Comparison of ENCODE assay signal across 10 mouse cellular contexts in the genomic region with DNA sequence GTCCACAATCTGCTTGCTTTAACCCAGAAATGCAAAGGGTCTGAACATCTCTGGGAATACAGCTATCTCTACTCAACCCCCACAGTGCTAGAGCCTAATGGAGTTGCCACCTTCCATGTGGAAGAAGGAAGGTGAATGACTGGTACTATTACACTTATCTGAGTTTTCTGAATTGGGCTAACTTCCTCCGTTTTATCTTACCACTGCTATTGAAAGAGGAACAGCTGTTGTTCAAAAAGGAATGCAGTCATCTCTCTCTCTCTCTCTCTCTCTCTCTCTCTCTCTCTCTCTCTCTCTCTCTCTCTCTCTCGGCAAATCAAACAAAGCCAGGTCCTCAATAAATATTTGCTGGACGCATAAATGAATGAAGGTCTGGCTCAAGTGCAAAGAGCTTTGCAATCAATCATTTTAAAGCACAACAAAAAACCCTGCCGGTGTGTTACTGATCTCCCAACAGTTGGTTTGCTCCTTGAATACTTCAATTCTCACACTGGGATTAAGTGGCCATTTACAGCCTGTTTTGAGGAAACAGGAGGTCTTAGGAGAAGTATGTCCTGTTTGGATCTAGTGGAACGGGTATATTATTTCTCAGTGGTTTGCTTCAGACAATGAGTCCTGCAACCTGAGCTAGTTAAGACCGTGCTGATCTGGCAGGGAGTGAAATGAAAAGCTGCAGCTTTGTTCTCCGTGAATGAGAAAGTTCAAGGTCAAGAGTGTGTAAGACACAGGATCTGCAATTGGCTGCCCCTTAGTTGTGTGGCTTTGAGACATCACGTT. TPM values are rescaled to one million over a fixed set of nuclear protein-coding genes. Genes with fewer than 3 reads are reported as not detected.
DNase-seq lines count a peak whose midpoint lies in the region; ATAC-seq and TF ChIP-seq lines count a peak whose summit lies in the region.
"Had no signal": no experiment of that assay in that cellular context is flagged by ENCODE, and none has a peak within 500 bp of the region (broad histone marks: within the 10 kb centered on the region; RNA-seq: fewer than 3 reads in every experiment).

No protein-coding gene starts in this region.

- H3K9me3 ChIP-seq in kidney, embryonic 15.5 days (replicated peaks), result no peaks in the 10 kb centered on the region
- H3K9me3 ChIP-seq in MEL (replicated peaks; ENCODE audit: insufficient read depth, low read length), result no peaks in the 10 kb centered on the region
- H3K9me3 ChIP-seq in intestine, embryonic 15.5 days, result no peaks in the 10 kb centered on the region

- no peaks in the 10 kb centered on the region for H3K36me3 ChIP-seq in kidney, embryonic 15.5 days
- H3K36me3 ChIP-seq in MEL (ENCODE audit: control insufficient read depth in 1 of 2, insufficient read depth in 2 of 2, low read length in 2 of 2), result peaks cover 0 to 5% of the 10 kb centered on the region in 2 experiments; a peak in 2 of 4 replicates
- H3K36me3 ChIP-seq in intestine, embryonic 15.5 days, result no peaks in the 10 kb centered on the region

- peak; percentile 89 for ATAC-seq in kidney, embryonic 15.5 days (replicated peaks; ENCODE audit: low FRiP score)
- ATAC-seq in intestine, embryonic 15.5 days, result peak; percentile 47
- ATAC-seq in cerebellum, adult (ENCODE audit: insufficient number of reproducible peaks, low FRiP score, low TSS enrichment), result no peak

- intact Hi-C loops in left cerebral cortex, postnatal 10 days (cut with DNase I), result no loop called here

- 15% methylated on average over 8 of the region's 8 CpGs for WGBS in kidney, embryonic 15.5 days
- WGBS in intestine, embryonic 15.5 days, result 11% methylated on average over 8 of the region's 8 CpGs

- no peak for TF ChIP-seq CTCF in MEL (IDR thresholded peaks at IDR 0.05 in 2 of 3, conservative IDR thresholded peaks at IDR 0.05 in 1 of 3; ENCODE audit: control insufficient read depth in 1 of 3, insufficient read depth in 1 of 3, low read depth in 2 of 3, low read length in 3 of 3, poor library complexity in 1 of 3, severe bottlenecking in 1 of 3)
- TF ChIP-seq CTCF in layer of hippocampus, adult 2 months (conservative IDR thresholded peaks at IDR 0.05), result no peak

- peak; percentile 69 to 85 for TF ChIP-seq EP300 in MEL (IDR thresholded peaks at IDR 0.05; ENCODE audit: low read depth in 1 of 2, low read length in 2 of 2)

- peaks cover 13% of the 10 kb centered on the region for H3K4me1 ChIP-seq in kidney, embryonic 15.5 days
- peaks cover 0 to 2% of the 10 kb centered on the region in 2 experiments; a peak in 2 of 4 replicates for H3K4me1 ChIP-seq in MEL (ENCODE audit: control insufficient read depth in 1 of 2, insufficient read depth in 2 of 2, low read length in 2 of 2)
- H3K4me1 ChIP-seq in intestine, embryonic 15.5 days (replicated peaks), result no peaks in the 10 kb centered on the region

- H3K27me3 ChIP-seq in kidney, embryonic 15.5 days, result no peaks in the 10 kb centered on the region
- H3K27me3 ChIP-seq in MEL (ENCODE audit: control insufficient read depth in 1 of 2, insufficient read depth in 2 of 2, low read length in 2 of 2), result no peaks in the 10 kb centered on the region
- H3K27me3 ChIP-seq in intestine, embryonic 15.5 days (replicated peaks), result no peaks in the 10 kb centered on the region

- peak overlapping the region; percentile 63 for H3K27ac ChIP-seq in kidney, embryonic 15.5 days
- H3K27ac ChIP-seq in MEL (ENCODE audit: control insufficient read depth, low read depth, low read length), result peak overlapping the region; percentile 49
- H3K27ac ChIP-seq in intestine, embryonic 15.5 days, result no peak overlapping the region; the same call in 1 of the 2 replicates
- no peak overlapping the region for H3K27ac ChIP-seq in layer of hippocampus, adult 2 months

- TF ChIP-seq RAD21 in MEL (IDR thresholded peaks at IDR 0.05; ENCODE audit: low read depth, low read length), result no peak

- no peak for TF ChIP-seq POLR2A in MEL (IDR thresholded peaks at IDR 0.05; ENCODE audit: control insufficient read depth in 1 of 2, insufficient read depth in 1 of 2, low read depth in 1 of 2, low read length in 2 of 2, poor library complexity in 1 of 2)

- peak overlapping the region; percentile 20; the same call in 1 of the 2 replicates for H3K4me2 ChIP-seq in kidney, embryonic 15.5 days
- H3K4me2 ChIP-seq in intestine, embryonic 15.5 days (replicated peaks), result peak overlapping the region; percentile 23; the same call in 1 of the 2 replicates

- no peak for DNase-seq in kidney, postnatal 4 days
- DNase-seq in MEL (ENCODE audit: low read depth, low spot score) (peak; percentile 69), ZHBTc4 (ENCODE audit: low read depth, low spot score) (peak; percentile 49)
- no peak for DNase-seq in layer of hippocampus, adult 2 months (ENCODE audit: low spot score in 2 of 2)
- DNase-seq in left cerebral cortex, postnatal 10 days (ENCODE audit: extremely low spot score in 1 of 2, low spot score in 2 of 2), result no peak
- DNase-seq: cerebellum, adult 11 months; spleen, adult 18-20 months had no signal

- H3K4me3 ChIP-seq in kidney, embryonic 15.5 days (replicated peaks), result no peak overlapping the region
- peak overlapping the region; percentile 54 to 55 for H3K4me3 ChIP-seq in MEL (ENCODE audit: control insufficient read depth in 1 of 2, insufficient read depth in 1 of 2, low read depth in 2 of 2, low read length in 2 of 2)
- no peak overlapping the region for H3K4me3 ChIP-seq in intestine, embryonic 15.5 days (replicated peaks)
- H3K4me3 ChIP-seq in layer of hippocampus, adult 2 months, result no peak overlapping the region

- no peaks in the 10 kb centered on the region for H3K79me2 ChIP-seq in MEL (ENCODE audit: control insufficient read depth, insufficient read depth, low read length, poor library complexity)

- no peak overlapping the region for H3K9ac ChIP-seq in kidney, embryonic 15.5 days
- H3K9ac ChIP-seq in MEL (ENCODE audit: control insufficient read depth, low read depth, low read length, poor library complexity, severe bottlenecking), result peak overlapping the region; percentile 49
- no peak overlapping the region for H3K9ac ChIP-seq in intestine, embryonic 15.5 days

TF ChIP-seq in MEL, 35 proteins besides CTCF, POLR2A, EP300 and RAD21 (continues in another document):
- TF ChIP-seq POLR2AphosphoS5 (IDR thresholded peaks at IDR 0.05; ENCODE audit: borderline replicate concordance, low read depth, low read length), result no peak
- TF ChIP-seq GATA1 (IDR thresholded peaks at IDR 0.05; ENCODE audit: low read depth, low read length), result peak; percentile 85
- TF ChIP-seq MAZ (IDR thresholded peaks at IDR 0.05; ENCODE audit: low read depth, low read length), result no peak
- TF ChIP-seq ZNF384 (IDR thresholded peaks at IDR 0.05; ENCODE audit: low read depth, low read length), result no peak
- no peak for TF ChIP-seq POLR2AphosphoS2 (IDR thresholded peaks at IDR 0.05; ENCODE audit: low read length)
- no peak for TF ChIP-seq KAT2A (conservative IDR thresholded peaks at IDR 0.05; ENCODE audit: low read depth, low read length)
- TF ChIP-seq TCF12 (IDR thresholded peaks at IDR 0.05; ENCODE audit: low read depth, low read length), result peak; percentile 64
- no peak for TF ChIP-seq ELF1 (IDR thresholded peaks at IDR 0.05; ENCODE audit: low read depth, low read length)
- TF ChIP-seq ETS1 (IDR thresholded peaks at IDR 0.05; ENCODE audit: low read depth, low read length), result peak; percentile 99
- TF ChIP-seq UBTF (IDR thresholded peaks at IDR 0.05; ENCODE audit: borderline replicate concordance, insufficient read depth, low read depth, low read length), result no peak
- no peak for TF ChIP-seq USF1 (IDR thresholded peaks at IDR 0.05; ENCODE audit: low read depth, low read length)
- TF ChIP-seq RCOR1 (IDR thresholded peaks at IDR 0.05; ENCODE audit: low read depth, low read length), result peak; percentile 63
- peak; percentile 88 for TF ChIP-seq SIN3A (IDR thresholded peaks at IDR 0.05; ENCODE audit: low read length)
- TF ChIP-seq JUND (IDR thresholded peaks at IDR 0.05; ENCODE audit: low read depth, low read length), result peak; percentile 100
- TF ChIP-seq SMC3 (IDR thresholded peaks at IDR 0.05; ENCODE audit: low read depth, low read length), result no peak
- TF ChIP-seq ZC3H11A (IDR thresholded peaks at IDR 0.05; ENCODE audit: low read depth, low read length), result no peak
- no peak for TF ChIP-seq MEF2A (IDR thresholded peaks at IDR 0.05; ENCODE audit: extremely low read depth, insufficient replicate concordance, low read depth, low read length, poor library complexity, severe bottlenecking)
- no peak for TF ChIP-seq ZKSCAN1 (IDR thresholded peaks at IDR 0.05; ENCODE audit: low read depth, low read length)
- TF ChIP-seq ZMIZ1 (IDR thresholded peaks at IDR 0.05; ENCODE audit: low read depth, low read length), result no peak
- no peak for TF ChIP-seq MAFK (IDR thresholded peaks at IDR 0.05; ENCODE audit: borderline replicate concordance, low read depth, low read length)
- no peak for TF ChIP-seq MAX (IDR thresholded peaks at IDR 0.05; ENCODE audit: low read length)
- TF ChIP-seq NRF1 (IDR thresholded peaks at IDR 0.05; ENCODE audit: insufficient read depth, low read depth, low read length, poor library complexity, severe bottlenecking), result no peak
- no peak for TF ChIP-seq CHD2 (IDR thresholded peaks at IDR 0.05; ENCODE audit: low read length)
- no peak for TF ChIP-seq TAL1 (IDR thresholded peaks at IDR 0.05; ENCODE audit: low read length)
- TF ChIP-seq CHD1 (IDR thresholded peaks at IDR 0.05; ENCODE audit: low read depth, low read length), result no peak
- TF ChIP-seq MXI1 (IDR thresholded peaks at IDR 0.05; ENCODE audit: low read depth, low read length), result peak; percentile 53; the same call in 1 of the 2 replicates

RNA-seq across cellular contexts. Expression of a gene that starts 6.1 kb away (rescaled TPM):
- polyA plus RNA-seq in kidney, embryonic 15.5 days (2015; fragmentation: Nextera tagmentation; extraction: Ambion mirVana), result 67.8 and 68.5 TPM in 2 replicates
- 94.5 and 109 TPM in 2 replicates for total RNA-seq in MEL (2012; rRNA removed)
- polyA plus RNA-seq in MEL (2012; ENCODE audit: insufficient read depth in 1 of 2, insufficient read length in 2 of 2, low read depth in 1 of 2, low replicate concordance in 2 of 2, missing spikeins in 1 of 2), result 100 to 1,000 TPM in 1 of 2 experiments, not detected in 1; 101 TPM
- 78.8 and 86.0 TPM in 2 replicates for polyA plus RNA-seq in intestine, embryonic 15.5 days (2015; fragmentation: Nextera tagmentation; extraction: Ambion mirVana)
- total RNA-seq in layer of hippocampus, adult 2 months (2021), result 10 to 100 TPM; 41.6 to 44.1 TPM
- total RNA-seq in left cerebral cortex, postnatal 10 days (2021), result 10 to 100 TPM; 31.6 to 32.6 TPM

RNA-seq across cellular contexts. Expression of a gene that starts 21.4 kb away (rescaled TPM):
- 207 and 214 TPM in 2 replicates for polyA plus RNA-seq in kidney, embryonic 15.5 days (2015; fragmentation: Nextera tagmentation; extraction: Ambion mirVana)
- total RNA-seq in MEL (2012; rRNA removed), result 260 and 319 TPM in 2 replicates
- 100 to 1,000 TPM in 1 of 2 experiments, not detected in 1; 294 TPM for polyA plus RNA-seq in MEL (2012; ENCODE audit: insufficient read depth in 1 of 2, insufficient read length in 2 of 2, low read depth in 1 of 2, low replicate concordance in 2 of 2, missing spikeins in 1 of 2)
- polyA plus RNA-seq in intestine, embryonic 15.5 days (2015; fragmentation: Nextera tagmentation; extraction: Ambion mirVana), result 272 and 297 TPM in 2 replicates
- 10 to 100 TPM; 55.5 to 59.4 TPM for total RNA-seq in layer of hippocampus, adult 2 months (2021)
- 10 to 100 TPM; 65.1 to 67.8 TPM for total RNA-seq in left cerebral cortex, postnatal 10 days (2021)

Comparison
In these comparisons a context has a peak if more than half of its experiments do, and no peak if none do; other contexts are left out.
1. H3K27ac ChIP-seq: peak in kidney, embryonic 15.5 days (single experiment) and MEL (single experiment); none in intestine, embryonic 15.5 days (single experiment) and layer of hippocampus, adult 2 months (single experiment).
2. H3K4me3 ChIP-seq: peak in MEL (2 of 2); none in kidney, embryonic 15.5 days (single experiment), intestine, embryonic 15.5 days (single experiment) and layer of hippocampus, adult 2 months (single experiment).
3. DNase-seq: peak in MEL (single experiment) and ZHBTc4 (single experiment); none in kidney, postnatal 4 days (0 of 2), layer of hippocampus, adult 2 months (0 of 2) and left cerebral cortex, postnatal 10 days (0 of 2).